Mouse (Mus musculus): ENCODE data around the gene Fasn. TPM values are rescaled to one million over a fixed set of nuclear protein-coding genes. Genes with fewer than 3 reads are reported as not detected.

The Fasn gene
- polyA plus RNA-seq, 1 experiment from 2014 or later = 97.4 TPM

Other genes with a start within 250 kb of the Fasn start
- gene Arhgdia, start 242.9 kb downstream of the Fasn start, polyA plus RNA-seq (2015; fragmentation: Nextera tagmentation; extraction: Ambion mirVana) = 477 and 485 TPM in 2 replicates
- 287 and 320 TPM in 2 replicates for gene Alyref, start 226.2 kb downstream of the Fasn start, polyA plus RNA-seq (2015; fragmentation: Nextera tagmentation; extraction: Ambion mirVana)
- 178 and 192 TPM in 2 replicates for gene Anapc11, start 226.1 kb downstream of the Fasn start, polyA plus RNA-seq (2015; fragmentation: Nextera tagmentation; extraction: Ambion mirVana)
- not detected in 2 replicates for gene Npb, start 216.1 kb downstream of the Fasn start, polyA plus RNA-seq (2015; fragmentation: Nextera tagmentation; extraction: Ambion mirVana)
- 175 and 234 TPM in 2 replicates for gene Pcyt2, start 206.6 kb downstream of the Fasn start, polyA plus RNA-seq (2015; fragmentation: Nextera tagmentation; extraction: Ambion mirVana)
- gene Sirt7, start 199.3 kb downstream of the Fasn start, polyA plus RNA-seq (2015; fragmentation: Nextera tagmentation; extraction: Ambion mirVana) = 50.2 and 50.6 TPM in 2 replicates
- gene Mafg, start 190.9 kb downstream of the Fasn start, polyA plus RNA-seq (2015; fragmentation: Nextera tagmentation; extraction: Ambion mirVana) = 39.9 and 40.1 TPM in 2 replicates
- 34.9 and 36.5 TPM in 2 replicates for gene Pycr1, start 180.8 kb downstream of the Fasn start, polyA plus RNA-seq (2015; fragmentation: Nextera tagmentation; extraction: Ambion mirVana)
- 0.75 TPM in 1 of 2 replicates, not detected in the other for gene Myadml2, start 176.4 kb downstream of the Fasn start, polyA plus RNA-seq (2015; fragmentation: Nextera tagmentation; extraction: Ambion mirVana)
- gene Notum, start 163.4 kb downstream of the Fasn start, polyA plus RNA-seq (2015; fragmentation: Nextera tagmentation; extraction: Ambion mirVana) = 0.67 and 0.77 TPM in 2 replicates
- 132 and 158 TPM in 2 replicates for gene Aspscr1, start 151.6 kb downstream of the Fasn start, polyA plus RNA-seq (2015; fragmentation: Nextera tagmentation; extraction: Ambion mirVana)
- gene Cenpx, start 110.8 kb downstream of the Fasn start, polyA plus RNA-seq (2015; fragmentation: Nextera tagmentation; extraction: Ambion mirVana) = 82.8 and 95.0 TPM in 2 replicates
- gene Lrrc45, start 110.6 kb downstream of the Fasn start, polyA plus RNA-seq (2015; fragmentation: Nextera tagmentation; extraction: Ambion mirVana) = 91.0 and 118 TPM in 2 replicates
- 251 and 347 TPM in 2 replicates for gene Rac3, start 103.1 kb downstream of the Fasn start, polyA plus RNA-seq (2015; fragmentation: Nextera tagmentation; extraction: Ambion mirVana)
- gene Dcxr, start 97.3 kb downstream of the Fasn start, polyA plus RNA-seq (2015; fragmentation: Nextera tagmentation; extraction: Ambion mirVana) = 7.6 TPM in 2 replicates
- 0.92 and 4.8 TPM in 2 replicates for gene Cbr2, start 92.4 kb downstream of the Fasn start, polyA plus RNA-seq (2015; fragmentation: Nextera tagmentation; extraction: Ambion mirVana)
- gene Hmga1b, start 61.8 kb downstream of the Fasn start, polyA plus RNA-seq (2015; fragmentation: Nextera tagmentation; extraction: Ambion mirVana) = 1.7 and 2.2 TPM in 2 replicates
- gene Rfng, start 40.3 kb downstream of the Fasn start, polyA plus RNA-seq (2015; fragmentation: Nextera tagmentation; extraction: Ambion mirVana) = 95.2 and 119 TPM in 2 replicates
- gene Gps1, start 40.3 kb downstream of the Fasn start, polyA plus RNA-seq (2015; fragmentation: Nextera tagmentation; extraction: Ambion mirVana) = 287 and 305 TPM in 2 replicates
- 53.4 and 56.9 TPM in 2 replicates for gene Dus1l, start 28.1 kb downstream of the Fasn start, polyA plus RNA-seq (2015; fragmentation: Nextera tagmentation; extraction: Ambion mirVana)
- 7.3 and 8.8 TPM in 2 replicates for gene Ccdc57, start 108.3 kb upstream of the Fasn start, polyA plus RNA-seq (2015; fragmentation: Nextera tagmentation; extraction: Ambion mirVana)
- 7.7 and 9.5 TPM in 2 replicates for gene Slc16a3, start 123.9 kb upstream of the Fasn start, polyA plus RNA-seq (2015; fragmentation: Nextera tagmentation; extraction: Ambion mirVana)
- gene Csnk1d, start 166.8 kb upstream of the Fasn start, polyA plus RNA-seq (2015; fragmentation: Nextera tagmentation; extraction: Ambion mirVana) = 146 and 149 TPM in 2 replicates
- not detected in 2 replicates for gene Cd7, start 214.9 kb upstream of the Fasn start, polyA plus RNA-seq (2015; fragmentation: Nextera tagmentation; extraction: Ambion mirVana)
- gene Sectm1b, start 239.0 kb upstream of the Fasn start, polyA plus RNA-seq (2015; fragmentation: Nextera tagmentation; extraction: Ambion mirVana) = not detected in 2 replicates